Mouse (Mus musculus) myocyte (in vitro differentiated cells): ENCODE measurements around the gene Psen1. TPM values are rescaled to one million over a fixed set of nuclear protein-coding genes. Genes with fewer than 3 reads are reported as not detected.

Experiments
- H3K27me3 ChIP-seq: one replicate; pipeline ENCODE4 v1.6.1; 2011; ENCODE audit not compliant: control insufficient read depth, insufficient read depth, insufficient read length
- H3K36me3 ChIP-seq: one replicate; pipeline ENCODE4 v1.6.1; 2011; ENCODE audit not compliant: control insufficient read depth, insufficient read depth
- H3K4me2 ChIP-seq: one replicate; pipeline ENCODE4 v1.6.1; 2011; ENCODE audit warnings: low read depth, control low read depth
- H3K4me3 ChIP-seq: one replicate; pipeline ENCODE4 v1.5.1; 2011; ENCODE audit warnings: mild to moderate bottlenecking, control low read depth, moderate library complexity
- H3K79me2 ChIP-seq: one replicate; pipeline ENCODE4 v1.6.1; 2011; ENCODE audit not compliant: control insufficient read depth, insufficient read depth
- H3ac ChIP-seq: one replicate; pipeline ENCODE4 v1.6.1; 2011; ENCODE audit not compliant: control insufficient read depth, insufficient read length
- CEBPB ChIP-seq: IDR thresholded peaks from 2 replicates; pipeline ENCODE4 v1.6.1; 2011; ENCODE audit warnings: mild to moderate bottlenecking, moderate library complexity; ENCODE audit not compliant: poor library complexity, insufficient read depth, severe bottlenecking
- E2F4 ChIP-seq: IDR thresholded peaks from one replicate; pipeline ENCODE4 v1.6.1; 2011; ENCODE audit warnings: mild to moderate bottlenecking, control low read depth, moderate library complexity; ENCODE audit not compliant: insufficient read depth
- MAX ChIP-seq: IDR thresholded peaks from one replicate; pipeline ENCODE4 v1.6.1; 2011; ENCODE audit warnings: low read depth, mild to moderate bottlenecking, control low read depth
- MYOD1 ChIP-seq, 3 experiments: IDR thresholded peaks; one replicate each; pipeline ENCODE4 v1.6.1; 2011; ENCODE audit warnings: control low read depth in 2 of 3, low read depth in 2 of 3, mild to moderate bottlenecking in 2 of 3, moderate library complexity in 1 of 3; ENCODE audit not compliant: insufficient read length in 2 of 3, control insufficient read depth in 1 of 3
- MYOG ChIP-seq, 3 experiments: IDR thresholded peaks; one replicate each; pipeline ENCODE4 v1.6.1; 2011; ENCODE audit warnings: control low read depth in 2 of 3, low read depth in 2 of 3, mild to moderate bottlenecking in 2 of 3; ENCODE audit not compliant: insufficient read length in 2 of 3, control insufficient read depth in 1 of 3, insufficient read depth in 1 of 3
- POLR2A ChIP-seq: IDR thresholded peaks from one replicate; pipeline ENCODE4 v1.6.1; 2011; ENCODE audit warnings: low read depth, mild to moderate bottlenecking, control low read depth, moderate library complexity; ENCODE audit not compliant: insufficient read length
- POLR2AphosphoS2 ChIP-seq: IDR thresholded peaks from one replicate; pipeline ENCODE4 v1.6.1; 2011; ENCODE audit warnings: low read depth, control low read depth; ENCODE audit not compliant: insufficient read length
- REST ChIP-seq: IDR thresholded peaks from one replicate; pipeline ENCODE4 v1.6.1; 2011; ENCODE audit warnings: mild to moderate bottlenecking, control low read depth, moderate library complexity; ENCODE audit not compliant: insufficient read depth, insufficient read length
- SRF ChIP-seq: IDR thresholded peaks from one replicate; pipeline ENCODE4 v1.6.1; 2011; ENCODE audit warnings: low read depth; ENCODE audit not compliant: control insufficient read depth, insufficient read length
- TCF12 ChIP-seq: IDR thresholded peaks from one replicate; pipeline ENCODE4 v1.6.1; 2011; ENCODE audit warnings: mild to moderate bottlenecking, control low read depth; ENCODE audit not compliant: poor library complexity, insufficient read depth, severe bottlenecking
- TCF3 ChIP-seq: IDR thresholded peaks from one replicate; pipeline ENCODE4 v1.6.1; 2011; ENCODE audit warnings: low read depth, control low read depth; ENCODE audit not compliant: insufficient read length
- USF1 ChIP-seq: IDR thresholded peaks from one replicate; pipeline ENCODE4 v1.6.1; 2011; ENCODE audit warnings: low read depth, mild to moderate bottlenecking, control low read depth, moderate library complexity
- polyA plus RNA-seq: library from polyadenylated mRNA; unstranded; fragments of >200 nt; fragmentation: generic; extraction: Trizol; gene quantifications from one replicate; pipeline ENCODE4 v1.2.1, GENCODE M21; 2012; ENCODE audit warnings: missing spikeins

Gene Psen1
- polyA plus RNA-seq, 1 experiment: 53.7 TPM

- Histone ChIP-seq H3K36me3 (peaks cover 35% of the 10 kb centered on the region), H3K27me3 (no peaks in the 10 kb centered on the region)
- TF ChIP-seq E2F4: no peak
- TF ChIP-seq TCF12: no peak
- no peak for TF ChIP-seq POLR2A
- no peak for TF ChIP-seq MYOG (IDR thresholded peaks at IDR 0.05; ENCODE audit: control insufficient read depth in 1 of 3, insufficient read depth in 1 of 3, insufficient read length in 2 of 3, low read depth in 2 of 3)
- no peak for TF ChIP-seq MYOD1 (IDR thresholded peaks at IDR 0.05; ENCODE audit: control insufficient read depth in 1 of 3, insufficient read length in 2 of 3, low read depth in 2 of 3)
- TF ChIP-seq TCF3: no peak
Observed at GRCm38 (mm10) chr12:83719431-83719830, 31.5 kb downstream of the Psen1 start.

DNA sequence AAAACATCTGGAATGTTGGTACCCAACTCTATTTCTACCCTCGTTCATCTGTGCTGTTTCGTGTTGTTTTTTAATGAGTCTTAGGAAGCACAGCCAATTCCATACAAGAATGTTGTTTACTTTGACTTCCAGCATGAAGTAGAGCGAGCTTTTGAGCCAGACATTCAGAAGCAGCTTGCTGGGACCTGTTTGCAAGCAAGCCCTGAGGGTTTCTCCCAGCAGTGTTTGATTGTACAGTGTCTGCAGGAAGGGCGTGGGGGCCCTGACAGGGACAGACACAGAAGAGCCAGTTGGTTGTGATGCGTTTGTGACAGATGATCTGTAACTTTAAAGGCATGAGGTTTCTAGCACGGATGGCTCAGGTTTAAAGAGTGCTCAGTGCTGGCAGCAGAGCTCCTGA lies 33.3 kb downstream of the Psen1 start:
- Histone ChIP-seq H3K4me3 (no peak overlapping the region), H3K79me2 (no peaks in the 10 kb centered on the region), H3K27me3 (no peaks in the 10 kb centered on the region), H3ac (no peak overlapping the region), H3K36me3 (peaks cover 38% of the 10 kb centered on the region), H3K4me2 (no peak overlapping the region)
- no peak for TF ChIP-seq MYOD1 (IDR thresholded peaks at IDR 0.05; ENCODE audit: control insufficient read depth in 1 of 3, insufficient read length in 2 of 3, low read depth in 2 of 3)
- no peak for TF ChIP-seq TCF3
- TF ChIP-seq E2F4: no peak
- TF ChIP-seq CEBPB: no peak
- TF ChIP-seq MAX: no peak
- no peak for TF ChIP-seq MYOG (IDR thresholded peaks at IDR 0.05; ENCODE audit: control insufficient read depth in 1 of 3, insufficient read depth in 1 of 3, insufficient read length in 2 of 3, low read depth in 2 of 3)
- no peak for TF ChIP-seq REST
- TF ChIP-seq POLR2A: no peak
- TF ChIP-seq POLR2AphosphoS2: no peak
- no peak for TF ChIP-seq SRF
- TF ChIP-seq TCF12: no peak
- no peak for TF ChIP-seq USF1

More at GRCm38 (mm10) chr12:83719431-83719830, 31.5 kb downstream of the Psen1 start:
- Histone ChIP-seq H3K79me2 (no peaks in the 10 kb centered on the region), H3ac (no peak overlapping the region), H3K4me2 (no peak overlapping the region), H3K4me3 (no peak overlapping the region)

GRCm38 (mm10) chr12:83723037-83723436 lies 35.1 kb downstream of the Psen1 start:
- Histone ChIP-seq H3K79me2 (no peaks in the 10 kb centered on the region), H3K4me2 (no peak overlapping the region), H3K4me3 (no peak overlapping the region), H3K27me3 (no peaks in the 10 kb centered on the region), H3K36me3 (peaks cover 48% of the 10 kb centered on the region), H3ac (no peak overlapping the region)
- no peak for TF ChIP-seq TCF12
- no peak for TF ChIP-seq POLR2AphosphoS2

DNA sequence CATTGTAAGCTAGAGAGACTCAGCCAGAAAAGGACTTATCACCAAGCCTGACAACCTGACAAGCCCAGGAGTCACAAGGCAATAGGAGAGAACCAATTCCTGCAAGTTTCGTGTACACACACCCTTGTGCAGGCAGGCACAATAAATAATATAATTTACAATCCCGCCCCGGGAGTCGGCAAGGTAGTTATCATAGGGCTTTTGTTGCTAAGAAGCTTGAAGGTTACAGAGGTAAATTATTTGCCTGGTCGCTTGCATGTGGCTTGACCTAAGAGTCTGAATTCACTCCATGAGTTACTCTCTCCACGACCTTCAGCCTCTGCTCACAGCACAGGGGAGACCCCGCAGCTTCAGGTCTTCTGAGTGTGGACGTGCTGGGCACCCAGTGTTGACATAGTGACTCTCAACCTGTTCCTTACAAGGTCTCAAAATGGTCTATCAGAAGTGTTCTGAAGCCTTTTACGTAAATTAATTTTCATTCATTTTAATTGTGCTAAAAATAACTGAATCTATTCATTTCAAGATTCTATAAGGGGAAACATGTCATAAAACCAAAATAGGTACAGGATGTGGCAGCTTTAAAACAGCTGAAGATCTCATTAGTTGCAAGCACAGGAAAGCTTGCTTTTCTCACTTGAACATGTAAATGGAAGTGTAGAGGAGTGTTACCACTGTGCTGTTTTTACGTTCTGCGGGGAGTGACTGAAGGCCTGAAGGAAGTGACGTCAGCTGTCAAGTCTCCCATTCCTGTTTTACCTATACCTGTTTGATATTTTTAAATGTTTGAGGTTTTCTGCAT lies 38.8 kb downstream of the Psen1 start:
- Histone ChIP-seq H3K4me2 (no peak overlapping the region), H3ac (no peak overlapping the region), H3K36me3 (peaks cover 51% of the 10 kb centered on the region), H3K4me3 (no peak overlapping the region), H3K27me3 (no peaks in the 10 kb centered on the region), H3K79me2 (no peaks in the 10 kb centered on the region)
- TF ChIP-seq CEBPB: no peak
- no peak for TF ChIP-seq MYOD1 (IDR thresholded peaks at IDR 0.05; ENCODE audit: control insufficient read depth in 1 of 3, insufficient read length in 2 of 3, low read depth in 2 of 3)
- no peak for TF ChIP-seq POLR2AphosphoS2
- TF ChIP-seq USF1: no peak
- no peak for TF ChIP-seq REST

- TF ChIP-seq MYOD1 (IDR thresholded peaks at IDR 0.05; ENCODE audit: control insufficient read depth in 1 of 3, insufficient read length in 2 of 3, low read depth in 2 of 3) (no peak), TCF3 (no peak), CEBPB (no peak), USF1 (no peak), MYOG (IDR thresholded peaks at IDR 0.05; ENCODE audit: control insufficient read depth in 1 of 3, insufficient read depth in 1 of 3, insufficient read length in 2 of 3, low read depth in 2 of 3) (no peak), REST (no peak), SRF (no peak), MAX (no peak), TCF12 (no peak), POLR2AphosphoS2 (no peak), POLR2A (no peak), E2F4 (no peak)
- H3K4me3 ChIP-seq: no peak overlapping the region
- H3K4me2 ChIP-seq: no peak overlapping the region
- H3K79me2 ChIP-seq: no peaks in the 10 kb centered on the region
- peaks cover 24% of the 10 kb centered on the region for H3K36me3 ChIP-seq
- H3ac ChIP-seq: no peak overlapping the region
- H3K27me3 ChIP-seq: no peaks in the 10 kb centered on the region
Observed at GRCm38 (mm10) chr12:83732225-83732624, 44.3 kb downstream of the Psen1 start.
